Mouse (Mus musculus): Measurements from ENCODE around the gene Skil.

- no peak for TF ChIP-seq CTCF (IDR thresholded peaks at IDR 0.05; ENCODE audit: control insufficient read depth, insufficient read depth, insufficient replicate concordance, low read depth, low read length)
- no peak for TF ChIP-seq POLR2A (IDR thresholded peaks at IDR 0.05; ENCODE audit: control insufficient read depth, low read depth, low read length)
Observed at GRCm38 (mm10) chr3:31054888-31055287, 40.0 kb upstream of the Skil start.
